Mouse (Mus musculus): ENCODE measurements at regions not wholly inside any gene's neighbourhood (a gene's known extent, or its start where the extent isn't known, plus 50 kb on each side); places are given as distances from the start of the nearest gene placed in this dataset.
A peak's percentile ranks its signal among the peaks of the same experiment; 100 is the strongest.
"Not testable (repeated sequence)": the region's sequence is repeated elsewhere in the genome, so short reads cannot be mapped to it uniquely, and the experiment has no call there.

DNA sequence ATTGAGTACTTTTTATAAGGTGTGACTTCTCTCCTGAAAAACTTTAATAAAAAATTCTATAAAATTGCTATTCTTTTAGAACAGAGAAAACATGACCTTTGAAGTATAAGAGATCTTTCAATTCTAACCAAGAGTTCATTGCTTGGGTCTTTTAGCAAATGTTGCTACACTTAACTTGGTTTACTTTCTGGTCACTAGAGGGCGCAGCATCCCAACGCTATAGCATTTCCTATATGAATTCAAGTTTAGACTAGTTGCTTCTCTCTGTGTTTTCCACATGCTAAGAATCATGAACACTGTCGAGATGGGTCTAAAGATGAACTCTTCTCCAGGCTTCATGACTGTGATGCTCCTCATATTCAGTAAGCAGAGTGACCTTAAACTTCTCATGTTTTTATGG, 544.3 kb downstream of the Dad1 start:
- WGBS = 5% methylated on average over 3 of the region's 3 CpGs
- ATAC-seq = not testable (repeated sequence)

DNA sequence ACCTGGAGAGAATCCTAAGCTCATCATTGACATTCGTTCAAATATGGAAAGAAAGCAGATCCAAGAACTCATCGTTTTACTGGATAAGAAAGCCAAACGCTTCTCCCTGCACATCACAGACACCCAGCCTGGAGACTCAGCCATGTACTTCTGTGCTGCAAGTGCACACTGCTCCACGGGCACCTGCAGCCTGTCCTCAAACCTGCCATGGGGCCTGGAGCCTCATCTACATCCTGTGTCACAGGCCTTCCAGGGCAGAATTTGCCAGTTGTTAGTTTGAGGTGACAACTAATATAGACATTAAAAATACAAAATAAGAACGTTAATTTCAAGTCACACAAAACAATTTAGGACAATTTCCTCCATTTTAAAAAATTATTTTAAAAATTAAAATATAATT, 549.6 kb downstream of the Dad1 start:
- H3K36me3 ChIP-seq; ATAC-seq; H3K9ac ChIP-seq; H3K27ac ChIP-seq; H3K9me3 ChIP-seq; H3K4me3 ChIP-seq (replicated peaks); H3K27me3 ChIP-seq (replicated peaks); H3K4me2 ChIP-seq (replicated peaks); H3K4me1 ChIP-seq (replicated peaks): not testable (repeated sequence)
- 76% methylated on average over 5 of the region's 5 CpGs for WGBS

More for the DNA sequence above, 544.3 kb downstream of the Dad1 start:
- H3K4me2 ChIP-seq (replicated peaks); H3K4me3 ChIP-seq (replicated peaks); H3K27ac ChIP-seq; H3K4me1 ChIP-seq (replicated peaks); H3K36me3 ChIP-seq; H3K27me3 ChIP-seq (replicated peaks); H3K9me3 ChIP-seq; H3K9ac ChIP-seq: not testable (repeated sequence)

- H3K27me3 ChIP-seq (replicated peaks); ATAC-seq; H3K4me2 ChIP-seq (replicated peaks); H3K36me3 ChIP-seq; H3K4me1 ChIP-seq (replicated peaks); H3K27ac ChIP-seq; H3K4me3 ChIP-seq (replicated peaks); H3K9me3 ChIP-seq; H3K9ac ChIP-seq: not testable (repeated sequence)
- WGBS = 7% methylated on average over 1 of the region's 1 CpGs
Measured at GRCm38 (mm10) chr14:53703593-53703992, 550.3 kb downstream of the Dad1 start.

DNA sequence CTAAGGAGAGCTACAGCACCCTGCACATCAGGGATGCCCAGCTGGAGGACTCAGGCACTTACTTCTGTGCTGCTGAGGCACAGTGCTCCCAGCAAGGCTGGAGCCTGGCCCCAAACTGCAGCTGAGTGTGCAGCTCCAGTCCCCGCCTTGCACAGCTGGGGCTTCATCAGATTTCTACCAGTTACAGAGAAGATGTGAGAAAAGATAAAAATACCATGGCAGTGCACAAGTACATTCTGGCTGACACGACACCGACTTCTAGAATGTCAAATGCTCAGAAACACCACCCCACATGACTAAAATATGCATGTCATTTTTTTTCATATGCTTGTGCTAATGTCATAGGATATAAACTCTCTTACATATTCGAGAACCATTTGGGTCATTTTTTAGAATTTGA, 569.8 kb downstream of the Dad1 start:
- H3K27me3 ChIP-seq (replicated peaks); H3K36me3 ChIP-seq; H3K9me3 ChIP-seq; ATAC-seq; H3K4me3 ChIP-seq (replicated peaks); H3K4me1 ChIP-seq (replicated peaks); H3K4me2 ChIP-seq (replicated peaks); H3K27ac ChIP-seq; H3K9ac ChIP-seq: not testable (repeated sequence)
- WGBS = 71% methylated on average over 4 of the region's 4 CpGs

- not testable (repeated sequence) for H3K27me3 ChIP-seq (replicated peaks); H3K4me3 ChIP-seq (replicated peaks); H3K9me3 ChIP-seq; H3K36me3 ChIP-seq; H3K27ac ChIP-seq; H3K9ac ChIP-seq; ATAC-seq; H3K4me1 ChIP-seq (replicated peaks); H3K4me2 ChIP-seq (replicated peaks)
- 62% methylated on average over 9 of the region's 9 CpGs for WGBS
Measured at GRCm38 (mm10) chr14:53683361-53684015, 570.4 kb downstream of the Dad1 start.

GRCm38 (mm10) chr14:53682679-53683078, 571.2 kb downstream of the Dad1 start:
- not testable (repeated sequence) for H3K27me3 ChIP-seq (replicated peaks); H3K4me2 ChIP-seq (replicated peaks); H3K36me3 ChIP-seq; H3K27ac ChIP-seq; ATAC-seq; H3K4me1 ChIP-seq (replicated peaks); H3K9ac ChIP-seq; H3K4me3 ChIP-seq (replicated peaks); H3K9me3 ChIP-seq
- 95% methylated on average over 1 of the region's 1 CpGs for WGBS

DNA sequence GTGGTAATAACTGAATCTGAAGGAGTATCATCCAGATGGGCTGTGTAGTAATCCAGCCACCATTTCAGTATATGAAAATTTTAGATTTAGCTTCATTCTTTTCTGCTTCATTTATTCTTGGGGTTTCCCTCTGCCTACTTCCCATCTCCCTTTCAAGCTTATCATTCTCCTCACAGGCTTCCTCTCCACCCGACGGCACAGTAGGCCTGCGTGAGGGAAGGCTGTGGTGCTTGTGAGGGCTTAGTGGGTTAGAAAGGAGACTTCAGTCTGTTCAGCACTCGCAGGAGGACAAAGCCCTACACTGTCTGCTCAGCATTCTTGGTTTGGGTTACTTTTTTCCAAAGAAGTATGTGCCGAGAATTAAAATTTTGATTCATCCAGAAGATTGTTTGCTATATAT, 572.6 kb downstream of the Dad1 start:
- ATAC-seq = not testable (repeated sequence)
- WGBS = 76% methylated on average over 5 of the region's 5 CpGs

GRCm38 (mm10) chr14:53665681-53666080, 588.2 kb downstream of the Dad1 start:
- peak; percentile 45; the same call in 1 of the 2 replicates for ATAC-seq
- not testable (repeated sequence) for H3K27me3 ChIP-seq (replicated peaks); H3K27ac ChIP-seq; H3K36me3 ChIP-seq; H3K9ac ChIP-seq; H3K9me3 ChIP-seq; H3K4me3 ChIP-seq (replicated peaks); H3K4me2 ChIP-seq (replicated peaks); H3K4me1 ChIP-seq (replicated peaks)
- WGBS = 12% methylated on average over 2 of the region's 2 CpGs

More for the DNA sequence above, 572.6 kb downstream of the Dad1 start:
- not testable (repeated sequence) for H3K4me3 ChIP-seq (replicated peaks); H3K9me3 ChIP-seq; H3K27me3 ChIP-seq (replicated peaks); H3K4me1 ChIP-seq (replicated peaks); H3K27ac ChIP-seq; H3K9ac ChIP-seq; H3K4me2 ChIP-seq (replicated peaks); H3K36me3 ChIP-seq

- peak; percentile 91 for ATAC-seq
- H3K36me3 ChIP-seq; H3K9me3 ChIP-seq; H3K4me2 ChIP-seq (replicated peaks); H3K27me3 ChIP-seq (replicated peaks); H3K4me1 ChIP-seq (replicated peaks); H3K4me3 ChIP-seq (replicated peaks); H3K9ac ChIP-seq; H3K27ac ChIP-seq: not testable (repeated sequence)
- WGBS = 67% methylated on average over 9 of the region's 9 CpGs
Measured at GRCm38 (mm10) chr14:53662700-53663355, 591.1 kb downstream of the Dad1 start.

GRCm38 (mm10) chr14:53654669-53655068, 599.2 kb downstream of the Dad1 start:
- not testable (repeated sequence) for H3K9ac ChIP-seq; H3K4me3 ChIP-seq (replicated peaks); H3K4me1 ChIP-seq (replicated peaks); H3K27me3 ChIP-seq (replicated peaks); H3K36me3 ChIP-seq; ATAC-seq; H3K4me2 ChIP-seq (replicated peaks); H3K9me3 ChIP-seq; H3K27ac ChIP-seq
- 99% methylated on average over 3 of the region's 3 CpGs for WGBS

GRCm38 (mm10) chr14:53651061-53651460, 602.8 kb downstream of the Dad1 start:
- H3K27me3 ChIP-seq (replicated peaks); H3K27ac ChIP-seq; H3K4me2 ChIP-seq (replicated peaks); H3K36me3 ChIP-seq; H3K9me3 ChIP-seq; ATAC-seq; H3K4me1 ChIP-seq (replicated peaks); H3K4me3 ChIP-seq (replicated peaks); H3K9ac ChIP-seq: not testable (repeated sequence)
- 51% methylated on average over 5 of the region's 5 CpGs for WGBS

- H3K36me3 ChIP-seq; H3K4me1 ChIP-seq (replicated peaks); H3K27ac ChIP-seq; ATAC-seq; H3K9ac ChIP-seq; H3K27me3 ChIP-seq (replicated peaks); H3K9me3 ChIP-seq; H3K4me3 ChIP-seq (replicated peaks); H3K4me2 ChIP-seq (replicated peaks): not testable (repeated sequence)
- WGBS = 85% methylated on average over 2 of the region's 2 CpGs
Measured at GRCm38 (mm10) chr14:53649189-53649588, 604.7 kb downstream of the Dad1 start.

DNA sequence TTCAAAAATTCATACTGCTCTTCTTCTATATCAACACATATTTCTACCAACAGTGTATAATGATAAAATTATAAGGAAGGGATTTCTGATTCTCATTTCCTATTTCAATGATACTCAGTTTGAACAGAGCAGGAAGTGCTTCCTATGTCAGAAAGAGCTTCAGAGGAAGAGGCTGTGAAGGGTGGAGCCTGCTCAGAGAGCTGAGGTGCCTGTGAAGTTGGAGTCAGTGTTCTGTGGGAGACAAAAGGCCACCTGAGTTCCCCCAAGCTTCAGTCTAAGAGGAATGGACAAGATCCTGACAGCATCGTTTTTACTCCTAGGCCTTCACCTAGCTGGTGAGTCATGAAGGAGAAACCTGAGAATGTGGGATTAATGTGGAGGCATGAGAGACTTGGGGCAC, 613.5 kb downstream of the Dad1 start:
- not testable (repeated sequence) for ATAC-seq, H3K9me3 ChIP-seq
- WGBS = 80% methylated on average over 1 of the region's 1 CpGs

More for the DNA sequence above, 613.5 kb downstream of the Dad1 start:
- H3K4me1 ChIP-seq (replicated peaks); H3K27me3 ChIP-seq (replicated peaks); H3K4me3 ChIP-seq (replicated peaks); H3K9ac ChIP-seq; H3K4me2 ChIP-seq (replicated peaks); H3K27ac ChIP-seq; H3K36me3 ChIP-seq: not testable (repeated sequence)

Measured in intestine, embryonic 15.5 days (tissue).